Comparison of ENCODE assay signal across 8 mouse cellular contexts in the genomic region with DNA sequence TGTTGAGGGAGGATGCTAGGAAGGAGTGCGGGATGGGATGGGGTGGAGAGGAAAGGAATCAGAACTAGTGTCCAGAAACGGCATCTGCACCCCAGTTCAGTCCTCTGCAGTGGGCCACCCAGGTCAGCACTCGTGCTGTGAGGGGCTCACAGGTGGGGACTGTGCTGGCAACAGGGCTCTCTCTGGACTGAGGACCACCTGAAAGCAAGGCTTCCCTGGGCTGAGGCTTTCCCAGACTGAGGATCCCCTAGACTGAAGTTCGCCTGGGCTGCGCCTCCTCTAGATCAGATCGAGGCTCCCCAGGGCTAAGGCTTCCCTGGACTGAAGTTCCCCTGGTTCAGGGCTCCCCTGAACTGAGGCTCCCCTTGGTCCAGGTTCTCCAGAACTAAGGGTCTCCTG. TPM values are rescaled to one million over a fixed set of nuclear protein-coding genes. Genes with fewer than 3 reads are reported as not detected.
DNase-seq lines count a peak whose midpoint lies in the region; ATAC-seq lines count a peak whose summit lies in the region.

No protein-coding gene starts in this region.

- no peak overlapping the region for H3K9ac ChIP-seq in heart, embryonic 16.5 days (ENCODE audit: low read length)
- H3K9ac ChIP-seq in hindbrain, embryonic 15.5 days, result peak overlapping the region; percentile 40

- H3K27ac ChIP-seq in heart, embryonic 16.5 days (ENCODE audit: low read length), result no peak overlapping the region
- H3K27ac ChIP-seq in embryonic facial prominence, embryonic 10.5 days (replicated peaks), result no peak overlapping the region; the same call in 1 of the 2 replicates
- H3K27ac ChIP-seq in hindbrain, embryonic 15.5 days (replicated peaks), result no peak overlapping the region

- H3K27me3 ChIP-seq in heart, embryonic 16.5 days (ENCODE audit: control insufficient read depth, insufficient read depth, low read length), result peaks cover 60% of the 10 kb centered on the region
- peaks cover 84% of the 10 kb centered on the region for H3K27me3 ChIP-seq in embryonic facial prominence, embryonic 10.5 days (replicated peaks; ENCODE audit: low read depth, poor library complexity, severe bottlenecking)
- H3K27me3 ChIP-seq in hindbrain, embryonic 15.5 days, result peaks cover 76% of the 10 kb centered on the region

- no peak for DNase-seq in heart, postnatal 25 days (ENCODE audit: low spot score)
- DNase-seq in embryonic facial prominence, embryonic 10.5 days (ENCODE audit: low spot score), result peak; percentile 52
- peak; percentile 49 for DNase-seq in neural tube, embryonic 10.5 days (ENCODE audit: extremely low spot score, low spot score)
- DNase-seq in right cerebral cortex, postnatal 36 days (ENCODE audit: low spot score in 2 of 2), result no peak
- DNase-seq in urinary bladder, adult 2 months (ENCODE audit: low spot score), result no peak

- no peaks in the 10 kb centered on the region for H3K9me3 ChIP-seq in heart, embryonic 16.5 days (replicated peaks; ENCODE audit: control insufficient read depth, low read length)
- H3K9me3 ChIP-seq in embryonic facial prominence, embryonic 10.5 days, result no peaks in the 10 kb centered on the region
- H3K9me3 ChIP-seq in hindbrain, embryonic 15.5 days, result no peaks in the 10 kb centered on the region

- H3K4me1 ChIP-seq in heart, embryonic 16.5 days (ENCODE audit: control insufficient read depth, insufficient read depth, low read length), result peaks cover 2% of the 10 kb centered on the region; the same call in 1 of the 2 replicates
- H3K4me1 ChIP-seq in embryonic facial prominence, embryonic 10.5 days, result peaks cover 19% of the 10 kb centered on the region
- H3K4me1 ChIP-seq in hindbrain, embryonic 15.5 days (replicated peaks), result peaks cover 14% of the 10 kb centered on the region

- H3K4me3 ChIP-seq in heart, embryonic 16.5 days (ENCODE audit: low read length), result no peak overlapping the region
- peak overlapping the region; percentile 52 for H3K4me3 ChIP-seq in embryonic facial prominence, embryonic 10.5 days
- H3K4me3 ChIP-seq in hindbrain, embryonic 15.5 days, result peak overlapping the region; percentile 40

- intact Hi-C loops in heart, postnatal 25 days (cut with DNase I), result no loop called here

- no peaks in the 10 kb centered on the region for H3K36me3 ChIP-seq in heart, embryonic 16.5 days (ENCODE audit: control insufficient read depth, insufficient read depth)
- no peaks in the 10 kb centered on the region for H3K36me3 ChIP-seq in embryonic facial prominence, embryonic 10.5 days (replicated peaks)
- no peaks in the 10 kb centered on the region for H3K36me3 ChIP-seq in hindbrain, embryonic 15.5 days

- peak overlapping the region; percentile 56; the same call in 1 of the 2 replicates for H3K4me2 ChIP-seq in heart, embryonic 16.5 days (ENCODE audit: low read depth, low read length)
- peak overlapping the region; percentile 78 for H3K4me2 ChIP-seq in hindbrain, embryonic 15.5 days

- no peak for ATAC-seq in heart, embryonic 16.5 days (replicated peaks; ENCODE audit: extremely low read depth, insufficient read depth, low FRiP score)
- no peak for ATAC-seq in hindbrain, embryonic 15.5 days (ENCODE audit: low FRiP score, low read depth)
- ATAC-seq in megakaryocyte progenitor cell, adult 5-6 weeks (replicated peaks; ENCODE audit: poor library complexity), result no peak

- WGBS in heart, embryonic 16.5 days, result 2% methylated on average over 6 of the region's 6 CpGs
- 1% methylated on average over 6 of the region's 6 CpGs for WGBS in embryonic facial prominence, embryonic 10.5 days
- 1% methylated on average over 6 of the region's 6 CpGs for WGBS in hindbrain, embryonic 15.5 days

RNA-seq across cellular contexts. Expression of a gene that starts 1.9 kb away (rescaled TPM):
- polyA plus RNA-seq in heart, embryonic 16.5 days (2015; fragmentation: Nextera tagmentation; extraction: Ambion mirVana), result 0.04 and 0.33 TPM in 2 replicates
- total RNA-seq in heart, postnatal 25 days (2021), result not detected
- 0.46 and 4.6 TPM in 2 replicates for polyA plus RNA-seq in embryonic facial prominence, embryonic 10.5 days (2016; fragmentation: Nextera tagmentation; extraction: Ambion mirVana)
- 10.7 and 12.9 TPM in 2 replicates for polyA plus RNA-seq in hindbrain, embryonic 15.5 days (2015; fragmentation: Nextera tagmentation; extraction: Ambion mirVana)
- total RNA-seq in megakaryocyte progenitor cell, adult 5-6 weeks (2015), result not detected in 2 replicates
- total RNA-seq in megakaryocyte progenitor cell, adult 5-6 weeks (2017), result not detected in 2 replicates
- polyA plus RNA-seq in urinary bladder, adult 2 months (2012; rRNA removed), result 0.01 and 0.11 TPM in 2 replicates

Comparison
In these comparisons a context has a peak if more than half of its experiments do, and no peak if none do; other contexts are left out.
1. DNase-seq: peak in embryonic facial prominence, embryonic 10.5 days (single experiment) and neural tube, embryonic 10.5 days (single experiment); none in heart, postnatal 25 days (single experiment), right cerebral cortex, postnatal 36 days (0 of 2) and urinary bladder, adult 2 months (single experiment).